Mouse (Mus musculus) spleen, adult 2 months (tissue): ENCODE results near the gene Kdm5b. TPM values are rescaled to one million over a fixed set of nuclear protein-coding genes. Genes with fewer than 3 reads are reported as not detected.

Experiments used
- DNase-seq, 2 experiments: peaks; one replicate each; pipeline versions ENCODE4 v3.0.0 to v3.0.0-alpha.2; 2012 to 2021; ENCODE audit warnings: low spot score in 2 of 2, low read depth in 1 of 2
- H3K27ac ChIP-seq: fragments of 200-500 bp; 2 replicates; pipeline ENCODE4 v1.5.1; 2012; ENCODE audit warnings: low read length, inconsistent platforms; ENCODE audit not compliant: insufficient read depth
- H3K27me3 ChIP-seq: fragments of 200-500 bp; 2 replicates; pipeline ENCODE4 v1.6.1; 2012; ENCODE audit warnings: mild to moderate bottlenecking, moderate library complexity, low read length, inconsistent platforms; ENCODE audit not compliant: control insufficient read depth, insufficient read depth
- H3K36me3 ChIP-seq: fragments of 200-500 bp; 2 replicates; pipeline ENCODE4 v1.6.1; 2012; ENCODE audit warnings: mild to moderate bottlenecking, low read length, inconsistent platforms; ENCODE audit not compliant: control insufficient read depth, insufficient read depth
- H3K4me1 ChIP-seq: fragments of 200-500 bp; 2 replicates; pipeline ENCODE4 v1.6.1; 2011; ENCODE audit warnings: inconsistent platforms; ENCODE audit not compliant: control insufficient read depth, insufficient read depth, insufficient read length
- H3K4me3 ChIP-seq: fragments of 200-500 bp; 2 replicates; pipeline ENCODE4 v1.5.1; 2011; ENCODE audit warnings: mild to moderate bottlenecking, inconsistent platforms; ENCODE audit not compliant: insufficient read depth, insufficient read length; ENCODE audit errors: extremely low read depth
- CTCF ChIP-seq: fragments of 200-500 bp; IDR thresholded peaks from 2 replicates; pipeline ENCODE4 v1.5.1; 2011; ENCODE audit warnings: mild to moderate bottlenecking, inconsistent platforms; ENCODE audit not compliant: insufficient read depth, insufficient read length, insufficient replicate concordance; ENCODE audit errors: extremely low read depth
- POLR2A ChIP-seq: fragments of 200-500 bp; IDR thresholded peaks from 2 replicates; pipeline ENCODE4 v1.6.1; 2011; ENCODE audit warnings: low read depth, low read length, inconsistent platforms
- WGBS: fragments of 180-500 bp; shearing (Covaris S2); methylation state at CpG from one replicate; pipeline ENCODE4 v1.1.7; 2018; 5-methylcytosine and 5-hydroxymethylcytosine counted together
- polyA plus RNA-seq: library from polyadenylated mRNA; depleted of rRNA; stranded (reverse); fragments of >200 nt; gene quantifications from 2 replicates; pipeline ENCODE4 v1.2.3, GENCODE M21; 2012

Kdm5b gene
- polyA plus RNA-seq, 1 experiment: 4.8 TPM

DNA sequence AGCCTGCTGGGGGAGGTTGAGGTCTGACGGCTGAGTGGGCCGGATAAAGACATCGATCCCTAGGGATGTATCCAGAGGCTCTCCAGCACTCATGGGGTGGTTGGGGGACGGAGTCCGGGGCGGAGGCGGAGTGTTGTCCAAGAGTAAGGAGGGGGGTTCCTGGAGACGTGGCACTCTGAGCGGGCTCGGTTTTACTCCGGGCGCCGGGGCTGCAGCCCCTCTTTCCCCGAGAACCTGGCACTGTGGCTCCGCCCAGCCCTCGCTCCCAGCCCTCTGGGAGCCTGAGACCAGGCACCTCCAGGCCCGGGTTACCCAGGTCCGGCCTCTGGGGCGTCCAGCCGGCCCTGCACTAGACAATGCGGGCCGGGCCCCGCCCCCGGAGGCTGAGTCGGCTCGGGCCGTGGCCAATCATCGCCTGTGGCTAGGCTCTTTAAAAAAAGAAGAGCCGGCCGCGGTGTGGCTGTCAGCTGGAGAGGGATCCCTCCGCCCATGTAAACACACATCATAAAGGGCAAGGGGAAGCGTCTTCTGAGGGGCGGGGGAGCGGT lies 3.2 kb upstream of the Kdm5b start:
- Histone ChIP-seq H3K27ac (peak overlapping the region; percentile 64), H3K36me3 (no peaks in the 10 kb centered on the region), H3K27me3 (0 out of 2 replicates have a peak, but pooled peaks cover 2% of the 10 kb centered on the region), H3K4me1 (peaks cover 7% of the 10 kb centered on the region), H3K4me3 (peak overlapping the region; percentile 73)
- DNase-seq: peak; percentile 81 to 93
- 1% methylated on average over 35 of the region's 35 CpGs for WGBS
- TF ChIP-seq CTCF (no peak), POLR2A (peak; percentile 50; the same call in 1 of the 2 replicates)

DNA sequence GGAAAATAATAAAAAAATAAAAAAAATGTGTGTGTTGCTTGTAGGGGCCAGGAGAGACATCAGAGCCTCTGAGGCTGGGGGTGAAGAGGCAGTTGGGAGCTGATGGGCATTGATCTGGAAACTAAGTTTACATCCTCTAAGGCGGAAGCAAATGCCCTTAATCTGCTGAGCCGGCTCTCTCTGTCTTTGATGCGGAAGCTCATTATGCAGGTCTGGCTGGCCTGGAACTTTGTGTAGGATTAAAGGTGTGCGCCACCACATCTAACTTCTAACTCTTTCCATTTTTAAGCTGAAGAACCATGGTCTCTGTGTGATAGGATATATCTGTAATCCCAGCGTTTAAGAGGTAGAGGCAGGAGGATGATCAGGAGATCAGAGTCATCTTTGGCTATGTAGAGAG lies 1.5 kb upstream of the Kdm5b start:
- TF ChIP-seq POLR2A: no peak
- TF ChIP-seq CTCF: no peak
- Histone ChIP-seq H3K27ac (no peak overlapping the region), H3K4me1 (peaks cover 10% of the 10 kb centered on the region), H3K4me3 (no peak overlapping the region), H3K27me3 (0 out of 2 replicates have a peak, but pooled peaks cover 2% of the 10 kb centered on the region), H3K36me3 (no peaks in the 10 kb centered on the region)
- DNase-seq: no peak
- 93% methylated on average over 5 of the region's 5 CpGs for WGBS

DNA sequence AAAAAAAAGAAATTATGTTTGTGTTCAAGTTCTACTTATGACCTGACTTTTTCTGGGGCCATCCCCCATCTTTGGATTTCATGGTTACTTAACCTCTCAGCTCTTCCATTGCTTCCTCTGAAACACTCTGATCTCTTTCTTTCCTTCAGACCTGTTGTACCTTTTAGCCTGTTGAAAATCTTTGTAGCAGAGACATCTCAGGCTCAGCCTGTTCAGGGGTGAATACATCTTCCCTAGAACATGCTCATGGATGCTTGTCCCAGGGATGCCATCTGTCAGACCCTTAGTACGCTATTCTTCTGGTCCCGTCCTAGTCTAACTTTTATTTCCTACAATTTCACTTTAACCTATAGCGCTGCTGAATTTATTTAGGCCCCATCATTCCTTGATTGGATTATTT lies 745 bp upstream of the Kdm5b start:
- no peak for TF ChIP-seq POLR2A
- TF ChIP-seq CTCF: no peak
- no peak overlapping the region for H3K4me3 ChIP-seq
- no peaks in the 10 kb centered on the region for H3K36me3 ChIP-seq
- 95% methylated on average over 3 of the region's 3 CpGs for WGBS
- no peak for DNase-seq
- H3K4me1 ChIP-seq: peaks cover 10% of the 10 kb centered on the region
- H3K27me3 ChIP-seq: 0 out of 2 replicates have a peak, but pooled peaks cover 2% of the 10 kb centered on the region
- H3K27ac ChIP-seq: no peak overlapping the region

DNA sequence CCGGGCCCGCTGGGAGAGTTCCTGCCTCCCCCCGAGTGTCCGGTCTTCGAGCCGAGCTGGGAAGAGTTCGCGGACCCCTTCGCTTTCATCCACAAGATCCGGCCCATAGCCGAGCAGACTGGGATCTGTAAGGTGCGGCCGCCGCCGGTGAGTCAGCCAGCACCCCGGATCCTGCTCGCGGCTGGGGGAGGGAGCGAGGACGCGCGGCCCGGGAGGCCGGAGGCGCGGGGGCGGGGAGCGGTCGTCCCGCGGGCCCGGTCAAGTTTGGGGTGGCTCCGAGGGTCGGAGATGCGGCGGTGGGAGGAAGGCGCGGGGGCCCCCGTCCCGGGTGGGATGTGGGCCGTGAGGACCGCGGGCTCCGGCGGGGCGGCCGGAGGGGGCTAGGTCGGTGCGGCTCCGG lies 425 bp downstream of the Kdm5b start:
- Histone ChIP-seq H3K4me3 (peak overlapping the region; percentile 89), H3K36me3 (no peaks in the 10 kb centered on the region), H3K27me3 (0 out of 2 replicates have a peak, but pooled peaks cover 2% of the 10 kb centered on the region), H3K27ac (peak overlapping the region; percentile 64), H3K4me1 (peaks cover 10% of the 10 kb centered on the region)
- DNase-seq: peak in 1 of 2 experiments; percentile 36
- under 1% methylated on average over 34 of the region's 50 CpGs for WGBS
- TF ChIP-seq CTCF (no peak), POLR2A (no peak)

DNA sequence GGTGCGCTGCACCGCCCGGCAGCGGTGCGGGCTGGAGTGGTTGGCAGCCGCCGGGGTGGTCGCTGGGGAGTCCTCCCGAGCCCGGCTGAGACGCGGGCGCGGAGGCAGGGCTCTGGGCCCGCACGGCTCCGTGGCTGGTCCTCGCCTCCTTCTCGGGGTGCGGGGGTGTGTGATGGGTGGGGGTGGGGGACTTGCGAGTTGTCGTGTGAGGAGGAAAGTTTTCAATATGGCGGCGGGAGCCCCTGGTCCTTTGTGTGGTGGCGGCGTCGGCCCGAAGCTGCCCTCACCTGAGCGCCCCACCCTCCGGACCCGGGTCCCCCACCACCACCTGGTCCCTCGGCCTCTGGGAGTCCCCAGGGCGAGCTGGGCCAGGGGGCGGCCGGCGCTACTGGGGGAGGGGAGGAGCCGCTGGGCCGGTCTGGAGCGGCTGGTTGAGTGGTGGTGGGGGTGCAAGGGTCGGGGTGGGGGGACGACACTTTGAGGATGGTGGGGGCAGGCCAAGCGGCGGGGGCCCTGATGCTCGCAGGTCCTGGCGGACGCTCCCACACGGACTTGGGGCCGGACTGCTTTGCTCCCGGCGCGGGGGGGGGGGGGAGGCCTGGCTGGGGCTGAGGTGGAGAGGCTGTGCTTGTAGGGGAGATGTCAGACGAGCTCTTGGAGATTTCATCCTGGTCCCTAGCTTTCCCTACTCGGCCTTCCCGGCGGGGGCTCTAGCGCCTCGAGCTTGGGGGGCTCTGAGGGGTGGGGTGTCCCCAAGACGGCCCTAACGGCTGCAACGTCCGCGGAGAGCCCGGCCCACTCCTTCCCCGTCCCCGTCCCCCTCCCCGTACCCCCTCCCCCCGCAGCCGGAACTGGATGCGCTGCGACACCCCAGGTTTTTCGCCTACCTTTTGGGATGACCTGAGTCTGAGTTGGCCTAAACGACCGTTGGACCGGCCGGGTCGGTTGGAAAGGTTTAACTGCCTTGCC lies 1.1 kb downstream of the Kdm5b start:
- no peak overlapping the region for H3K27ac ChIP-seq
- TF ChIP-seq CTCF: no peak
- TF ChIP-seq POLR2A: no peak
- H3K4me3 ChIP-seq: peak overlapping the region; percentile 89
- DNase-seq: peak in 1 of 2 experiments; percentile 11
- H3K4me1 ChIP-seq: peaks cover 10% of the 10 kb centered on the region
- H3K36me3 ChIP-seq: no peaks in the 10 kb centered on the region
- 0 out of 2 replicates have a peak, but pooled peaks cover 2% of the 10 kb centered on the region for H3K27me3 ChIP-seq
- WGBS: under 1% methylated on average over 56 of the region's 76 CpGs

DNA sequence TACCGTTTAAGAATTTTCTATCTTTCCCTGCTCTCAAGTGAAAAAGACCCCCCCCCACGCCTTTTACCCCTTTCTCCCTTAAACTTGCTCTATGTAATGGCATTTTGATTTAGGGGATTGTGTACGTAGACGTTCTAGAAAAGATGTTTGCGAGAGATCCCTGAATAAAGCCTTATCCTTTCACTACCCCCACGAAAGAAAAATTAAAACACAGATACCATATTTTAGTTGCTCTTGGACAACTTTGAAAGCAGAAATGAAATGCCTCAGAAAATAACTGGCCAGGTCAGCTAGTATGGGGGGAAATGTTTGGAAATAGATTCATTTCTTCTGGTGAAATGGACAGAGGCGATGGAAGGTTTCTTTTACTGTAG lies 1.8 kb downstream of the Kdm5b start:
- WGBS: 29% methylated on average over 7 of the region's 7 CpGs
- DNase-seq: no peak
- H3K27ac ChIP-seq: no peak overlapping the region

More for the DNA sequence above, 1.8 kb downstream of the Kdm5b start:
- Histone ChIP-seq H3K36me3 (no peaks in the 10 kb centered on the region), H3K4me1 (peaks cover 8% of the 10 kb centered on the region), H3K27me3 (0 out of 2 replicates have a peak, but pooled peaks cover 2% of the 10 kb centered on the region), H3K4me3 (peak overlapping the region; percentile 89)
- no peak for TF ChIP-seq CTCF
- no peak for TF ChIP-seq POLR2A
